Mouse (Mus musculus): ENCODE measurements around the gene H2-T24. TPM values are rescaled to one million over a fixed set of nuclear protein-coding genes. Genes with fewer than 3 reads are reported as not detected.

The H2-T24 gene
- polyA plus RNA-seq, 1 experiment from 2014 or later = 3.1 TPM

DNA sequence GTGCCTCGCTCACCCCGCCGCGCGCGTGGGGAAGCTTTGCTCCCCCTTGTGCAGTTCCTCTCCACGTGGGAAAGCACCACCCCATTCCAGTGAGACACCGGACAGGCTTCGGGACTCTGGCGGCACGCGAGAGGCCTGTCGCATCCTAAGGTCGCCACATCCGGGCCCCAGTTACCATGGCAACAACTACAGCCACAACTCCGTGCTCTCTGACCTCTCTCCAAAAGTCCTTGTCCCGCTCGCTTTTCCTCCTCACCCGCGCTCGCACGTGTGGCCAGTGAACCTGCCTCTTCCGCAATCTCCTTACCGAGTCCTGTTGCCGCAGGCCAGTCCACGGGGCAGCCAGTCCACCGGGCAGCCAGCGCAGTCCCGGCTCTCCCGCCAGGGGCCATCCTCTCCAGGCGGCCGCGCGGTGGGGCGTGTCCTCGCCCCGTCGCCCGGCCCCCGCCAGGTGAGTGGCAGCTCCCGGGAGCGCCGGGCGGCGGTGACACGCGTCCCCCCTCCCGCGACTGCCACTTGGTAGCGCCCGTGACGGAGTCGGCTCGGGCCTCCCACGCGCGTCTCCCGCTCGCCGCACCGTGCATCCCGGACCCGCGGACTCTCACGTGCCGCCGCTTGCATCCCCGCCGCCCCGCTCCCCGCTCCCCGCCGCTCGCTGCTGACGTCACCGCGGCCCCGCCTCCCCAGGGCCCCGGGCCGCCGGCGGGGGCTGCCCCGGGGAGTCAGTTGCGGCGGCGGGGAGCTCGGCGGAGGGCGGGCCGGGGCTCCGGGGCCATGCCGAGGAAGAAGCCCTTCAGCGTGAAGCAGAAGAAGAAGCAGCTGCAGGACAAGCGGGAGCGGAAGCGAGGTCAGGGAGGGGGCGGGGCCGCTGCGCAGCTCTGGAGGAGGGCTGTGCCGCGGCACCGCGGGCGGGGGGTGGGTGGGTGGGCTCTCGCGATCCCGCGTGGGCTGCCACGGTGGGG, 40.7 kb downstream of the H2-T24 start, which contains the start of the genes Gnl1 and Prr3:
Gene Gnl1, plus strand, starts transcription at position 451 of the 962 bp plus-strand sequence.
Gene Prr3, minus strand, starts transcription at position 836 of the 962 bp plus-strand sequence.
- peak within 1 kb of the TSS; percentile 90 for H3K27ac ChIP-seq (ENCODE audit: low read depth, low read length)
- H3K9ac ChIP-seq (ENCODE audit: low read length) = peak within 1 kb of the TSS; percentile 83
- ATAC-seq (ENCODE audit: low FRiP score) (peak; percentile 86), DNase-seq (ENCODE audit: low spot score, missing footprints) (peak; percentile 99)
- peaks cover 17% of the 10 kb centered on the region for H3K4me1 ChIP-seq (ENCODE audit: control insufficient read depth, insufficient read depth, low read length)
- H3K4me2 ChIP-seq = peak within 1 kb of the TSS; percentile 77
- no peaks in the 10 kb centered on the region for H3K27me3 ChIP-seq (ENCODE audit: control insufficient read depth, insufficient read depth, low read length)
- peak within 1 kb of the TSS; percentile 91 for H3K4me3 ChIP-seq (ENCODE audit: low read depth, low read length)
- under 1% methylated on average over 90 of the region's 109 CpGs for WGBS
- H3K36me3 ChIP-seq (ENCODE audit: control insufficient read depth, insufficient read depth, low read length) = peaks cover 7% of the 10 kb centered on the region; the same call in 1 of the 2 replicates
- no peaks in the 10 kb centered on the region for H3K9me3 ChIP-seq (ENCODE audit: control insufficient read depth, low read length)

DNA sequence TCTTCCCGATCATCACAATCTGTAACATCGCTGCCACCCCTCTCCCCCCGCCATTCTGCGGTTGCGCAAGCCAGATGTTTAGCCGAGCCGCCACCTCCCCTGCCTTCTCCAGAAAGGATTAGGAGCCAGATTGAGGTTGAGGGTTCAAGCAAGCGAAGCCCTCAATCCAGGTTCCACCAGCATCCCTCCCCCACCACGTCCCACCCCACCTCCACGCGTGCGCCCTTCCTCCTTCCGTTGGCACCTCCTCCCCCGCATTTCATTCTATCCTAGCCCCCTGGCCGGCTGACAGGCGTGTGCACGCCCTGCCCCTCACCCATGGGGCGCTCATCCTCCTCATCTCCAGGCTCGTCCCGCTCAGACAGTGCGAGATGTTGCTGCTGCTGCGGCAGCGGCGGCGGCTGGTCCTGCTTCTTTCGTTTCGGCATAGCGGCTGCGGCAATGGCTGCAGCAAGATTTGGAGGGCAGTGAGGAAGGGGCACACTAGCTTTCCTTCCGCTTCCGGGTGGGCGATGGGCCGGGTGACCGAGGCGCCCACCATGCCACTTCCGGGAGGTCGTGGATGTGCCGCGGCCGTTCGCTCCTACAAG, 41.5 kb downstream of the H2-T24 start:
- no peaks in the 10 kb centered on the region for H3K9me3 ChIP-seq (ENCODE audit: control insufficient read depth, low read length)
- peaks cover 17% of the 10 kb centered on the region for H3K4me1 ChIP-seq (ENCODE audit: control insufficient read depth, insufficient read depth, low read length)
- DNase-seq (ENCODE audit: low spot score, missing footprints) (no peak), ATAC-seq (ENCODE audit: low FRiP score) (peak; percentile 86)
- peak overlapping the region; percentile 77 for H3K4me2 ChIP-seq
- peak overlapping the region; percentile 91 for H3K4me3 ChIP-seq (ENCODE audit: low read depth, low read length)
- peaks cover 10% of the 10 kb centered on the region; the same call in 1 of the 2 replicates for H3K36me3 ChIP-seq (ENCODE audit: control insufficient read depth, insufficient read depth, low read length)
- 1% methylated on average over 41 of the region's 41 CpGs for WGBS
- H3K27ac ChIP-seq (ENCODE audit: low read depth, low read length) = peak overlapping the region; percentile 90
- H3K9ac ChIP-seq (ENCODE audit: low read length) = peak overlapping the region; percentile 83
- no peaks in the 10 kb centered on the region for H3K27me3 ChIP-seq (ENCODE audit: control insufficient read depth, insufficient read depth, low read length)

DNA sequence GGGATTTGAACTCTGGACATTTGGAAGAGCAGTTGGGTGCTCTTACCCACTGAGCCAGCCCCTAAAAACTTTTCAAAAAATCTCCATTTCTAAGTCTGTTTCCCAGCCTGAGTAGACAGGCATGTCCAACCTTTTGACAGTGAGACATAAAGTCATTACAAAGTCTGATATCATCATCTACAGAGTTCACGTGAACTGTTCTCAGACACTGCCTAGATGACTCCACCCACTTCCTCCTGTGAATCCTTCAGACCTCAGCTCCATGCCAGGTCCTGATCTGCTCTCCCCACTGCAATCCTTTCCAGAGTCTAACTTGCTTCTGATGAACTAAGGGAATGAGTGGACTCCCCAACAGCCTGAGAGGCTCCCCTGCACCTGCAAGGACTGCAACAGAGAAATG, 48.2 kb downstream of the H2-T24 start:
- Histone ChIP-seq H3K9ac (ENCODE audit: low read length) (no peak overlapping the region), H3K4me3 (ENCODE audit: low read depth, low read length) (no peak overlapping the region), H3K9me3 (ENCODE audit: control insufficient read depth, low read length) (no peaks in the 10 kb centered on the region), H3K27ac (ENCODE audit: low read depth, low read length) (no peak overlapping the region), H3K4me1 (ENCODE audit: control insufficient read depth, insufficient read depth, low read length) (peaks cover 5% of the 10 kb centered on the region), H3K36me3 (ENCODE audit: control insufficient read depth, insufficient read depth, low read length) (peaks cover 4% of the 10 kb centered on the region; the same call in 1 of the 2 replicates), H3K4me2 (no peak overlapping the region), H3K27me3 (ENCODE audit: control insufficient read depth, insufficient read depth, low read length) (no peaks in the 10 kb centered on the region)
- WGBS = 74% methylated on average over 1 of the region's 1 CpGs
- DNase-seq (ENCODE audit: low spot score, missing footprints) (no peak), ATAC-seq (ENCODE audit: low FRiP score) (no peak)

DNA sequence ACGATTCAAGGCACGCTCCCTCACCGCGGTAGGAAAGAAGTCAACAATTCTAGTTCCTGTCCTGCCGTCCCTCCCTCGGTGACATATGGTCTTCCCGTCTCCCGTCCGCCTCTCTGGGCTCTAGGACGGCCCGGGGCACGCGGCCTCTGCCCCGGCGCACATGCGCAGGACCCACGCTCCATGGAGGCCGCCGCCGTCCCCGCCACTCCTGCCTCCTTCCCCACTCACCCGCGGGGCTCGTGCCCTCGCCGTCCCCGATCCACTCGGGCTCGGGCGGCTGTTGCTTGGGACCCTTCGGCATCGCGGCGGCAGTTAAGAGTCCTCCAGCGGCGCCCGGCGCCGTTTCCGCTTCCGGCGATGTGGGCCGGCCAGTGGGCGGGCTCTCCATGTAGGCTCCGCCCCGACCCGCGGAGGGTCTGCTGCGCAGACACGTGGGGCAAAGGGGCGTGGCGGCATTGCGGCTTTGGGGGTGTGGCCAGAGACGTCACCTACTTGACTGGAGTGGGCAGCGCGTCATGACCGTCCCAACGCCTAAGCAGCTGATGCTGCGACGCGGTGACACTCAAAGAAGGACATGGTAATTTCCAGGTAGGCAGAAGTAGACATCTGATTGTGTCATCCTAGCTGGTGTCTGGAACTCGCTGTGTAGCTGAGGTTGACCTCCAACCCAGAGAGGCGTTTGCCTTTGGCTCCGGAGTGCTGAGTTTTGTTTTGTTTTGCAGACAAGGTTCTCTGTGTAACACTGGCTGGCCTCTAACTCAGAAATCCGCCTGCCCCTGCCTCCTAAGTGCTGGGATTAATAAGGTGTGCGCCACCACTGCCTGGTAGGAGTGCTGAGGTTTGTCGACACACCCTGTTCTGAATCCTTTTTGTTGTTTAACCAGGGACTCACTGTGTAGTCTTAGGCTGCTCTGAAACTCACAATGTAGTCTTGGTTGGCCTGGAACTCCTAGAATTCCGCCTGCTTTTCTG, 50.7 kb downstream of the H2-T24 start, which contains the start of gene Abcf1:
Gene Abcf1, minus strand, starts transcription at position 344 of the 972 bp plus-strand sequence.
- Histone ChIP-seq H3K9me3 (ENCODE audit: control insufficient read depth, low read length) (no peaks in the 10 kb centered on the region), H3K4me1 (ENCODE audit: control insufficient read depth, insufficient read depth, low read length) (peaks cover 5% of the 10 kb centered on the region), H3K27me3 (ENCODE audit: control insufficient read depth, insufficient read depth, low read length) (no peaks in the 10 kb centered on the region), H3K27ac (ENCODE audit: low read depth, low read length) (no peak within 1 kb of the TSS), H3K36me3 (ENCODE audit: control insufficient read depth, insufficient read depth, low read length) (peaks cover 4% of the 10 kb centered on the region; the same call in 1 of the 2 replicates), H3K9ac (ENCODE audit: low read length) (peak within 1 kb of the TSS; percentile 82), H3K4me3 (ENCODE audit: low read depth, low read length) (peak within 1 kb of the TSS; percentile 88), H3K4me2 (peak within 1 kb of the TSS; percentile 62)
- peak; percentile 98 for ATAC-seq (ENCODE audit: low FRiP score)
- WGBS = under 1% methylated on average over 68 of the region's 68 CpGs
- DNase-seq (ENCODE audit: low spot score, missing footprints) = peak; percentile 100

DNA sequence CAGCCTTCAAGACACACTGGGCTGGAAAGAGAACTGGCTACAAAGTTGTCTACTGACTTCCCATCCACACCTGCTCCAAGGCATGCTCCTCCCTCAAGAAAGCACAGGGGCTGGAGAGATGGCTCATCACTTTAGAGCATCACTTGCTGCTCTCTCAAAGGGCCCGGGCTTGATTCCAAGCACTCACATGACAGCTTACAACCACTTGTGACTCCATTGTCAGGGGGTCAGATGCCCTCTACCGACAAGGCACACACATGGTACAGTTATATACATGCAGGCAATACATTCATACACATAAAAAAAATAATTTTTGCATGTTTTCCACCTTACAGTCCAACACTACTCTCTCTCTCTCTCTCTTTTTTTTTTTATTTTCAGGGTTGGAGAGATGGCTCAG, 52.7 kb downstream of the H2-T24 start:
- H3K36me3 ChIP-seq (ENCODE audit: control insufficient read depth, insufficient read depth, low read length) = peaks cover 11% of the 10 kb centered on the region
- no peak overlapping the region for H3K9ac ChIP-seq (ENCODE audit: low read length)
- H3K4me2 ChIP-seq = no peak overlapping the region
- no peak overlapping the region for H3K27ac ChIP-seq (ENCODE audit: low read depth, low read length)
- H3K4me1 ChIP-seq (ENCODE audit: control insufficient read depth, insufficient read depth, low read length) = peaks cover 5% of the 10 kb centered on the region
- no peaks in the 10 kb centered on the region for H3K9me3 ChIP-seq (ENCODE audit: control insufficient read depth, low read length)
- ATAC-seq (ENCODE audit: low FRiP score) = no peak
- H3K27me3 ChIP-seq (ENCODE audit: control insufficient read depth, insufficient read depth, low read length) = no peaks in the 10 kb centered on the region
- WGBS = 89% methylated on average over 2 of the region's 2 CpGs
- no peak for DNase-seq (ENCODE audit: low spot score, missing footprints)
- no peak overlapping the region for H3K4me3 ChIP-seq (ENCODE audit: low read depth, low read length)

DNA sequence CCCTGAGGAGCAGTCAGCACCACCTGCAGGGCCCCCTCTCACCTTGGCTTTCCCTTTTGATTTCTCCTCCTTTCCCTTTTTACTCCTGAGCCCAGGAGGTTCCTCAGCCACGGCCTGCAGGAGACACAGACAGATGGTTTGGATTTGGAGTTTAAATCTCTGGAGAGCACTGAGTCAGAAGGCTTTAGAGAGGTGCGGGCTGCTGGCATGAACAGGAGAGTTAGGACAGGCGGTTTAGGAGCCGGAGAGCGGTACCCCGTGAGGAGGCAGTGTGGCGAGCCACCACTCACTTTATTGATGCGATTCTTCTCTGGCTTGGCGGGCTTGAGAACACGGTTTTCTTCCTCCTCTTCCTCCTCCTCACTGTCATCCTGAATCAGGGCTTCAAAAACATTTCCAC, 57.1 kb downstream of the H2-T24 start:
- no peaks in the 10 kb centered on the region for H3K9me3 ChIP-seq (ENCODE audit: control insufficient read depth, low read length)
- DNase-seq (ENCODE audit: low spot score, missing footprints) (no peak), ATAC-seq (ENCODE audit: low FRiP score) (no peak)
- H3K4me3 ChIP-seq (ENCODE audit: low read depth, low read length) = no peak overlapping the region
- no peak overlapping the region for H3K4me2 ChIP-seq
- peaks cover 37% of the 10 kb centered on the region for H3K36me3 ChIP-seq (ENCODE audit: control insufficient read depth, insufficient read depth, low read length)
- no peaks in the 10 kb centered on the region for H3K27me3 ChIP-seq (ENCODE audit: control insufficient read depth, insufficient read depth, low read length)
- no peaks in the 10 kb centered on the region for H3K4me1 ChIP-seq (ENCODE audit: control insufficient read depth, insufficient read depth, low read length)
- WGBS = 87% methylated on average over 10 of the region's 10 CpGs
- H3K9ac ChIP-seq (ENCODE audit: low read length) = no peak overlapping the region
- H3K27ac ChIP-seq (ENCODE audit: low read depth, low read length) = no peak overlapping the region

DNA sequence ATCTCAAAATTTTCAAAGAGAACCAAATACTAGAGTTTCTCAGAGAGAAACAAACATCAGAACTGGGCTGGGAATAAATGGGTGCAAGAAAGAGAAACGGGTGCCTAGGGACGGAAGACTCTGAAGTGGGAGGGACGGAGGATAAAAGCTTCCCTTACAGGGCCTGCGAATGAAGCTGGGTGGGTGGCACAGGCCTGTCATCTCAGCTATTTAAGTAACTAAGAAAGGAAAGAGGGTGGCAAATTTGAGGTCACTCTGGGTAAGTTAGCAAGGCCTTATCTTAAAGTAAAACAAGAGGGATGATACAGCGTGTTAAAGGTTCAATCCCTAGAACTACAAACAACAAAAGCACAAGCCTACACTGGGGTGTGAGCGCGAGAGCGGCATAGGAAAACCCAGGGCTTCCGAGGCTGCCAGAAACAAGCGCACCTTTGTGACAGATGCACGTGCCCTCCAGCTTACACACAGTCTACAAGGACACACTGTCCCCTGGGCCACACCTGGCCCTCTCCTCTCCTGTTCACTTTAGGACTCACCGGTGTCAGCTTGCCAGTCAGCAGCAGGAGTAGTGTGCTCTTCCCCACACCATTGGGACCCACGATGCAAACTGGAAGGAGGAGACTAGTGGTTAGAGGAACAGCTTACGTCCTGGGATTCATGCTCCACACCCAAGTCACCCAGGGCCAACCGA, 61.7 kb downstream of the H2-T24 start:
- ATAC-seq (ENCODE audit: low FRiP score) (no peak), DNase-seq (ENCODE audit: low spot score, missing footprints) (no peak)
- Histone ChIP-seq H3K9ac (ENCODE audit: low read length) (no peak overlapping the region), H3K9me3 (ENCODE audit: control insufficient read depth, low read length) (no peaks in the 10 kb centered on the region), H3K36me3 (ENCODE audit: control insufficient read depth, insufficient read depth, low read length) (peaks cover 51% of the 10 kb centered on the region), H3K4me1 (ENCODE audit: control insufficient read depth, insufficient read depth, low read length) (no peaks in the 10 kb centered on the region), H3K4me3 (ENCODE audit: low read depth, low read length) (no peak overlapping the region), H3K27me3 (ENCODE audit: control insufficient read depth, insufficient read depth, low read length) (no peaks in the 10 kb centered on the region), H3K27ac (ENCODE audit: low read depth, low read length) (no peak overlapping the region), H3K4me2 (no peak overlapping the region)
- 95% methylated on average over 15 of the region's 15 CpGs for WGBS
